In the genomic region with DNA sequence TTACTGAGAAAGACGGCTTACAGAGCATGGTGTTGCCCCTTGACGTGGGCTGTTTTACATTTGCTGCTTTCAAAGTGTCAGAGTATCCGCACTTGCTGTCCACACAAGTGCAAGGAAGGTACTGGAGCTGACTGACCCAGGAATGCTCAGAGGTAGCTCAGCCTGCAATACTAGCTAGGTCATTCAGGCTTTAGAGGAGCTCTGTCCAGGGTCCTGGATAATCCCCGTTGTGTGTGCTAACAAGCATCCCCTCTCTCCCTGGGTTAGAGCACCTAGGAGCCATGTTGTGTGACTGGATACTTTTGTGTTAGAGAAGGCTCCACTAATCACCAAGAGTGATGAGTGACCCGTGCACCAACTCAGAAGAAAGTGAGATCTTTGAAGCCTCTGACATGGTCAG, we compare ENCODE assay signal across 13 mouse cellular contexts.
DNase-seq lines count a peak whose midpoint lies in the region; ATAC-seq and TF ChIP-seq lines count a peak whose summit lies in the region.
"Had no signal": no experiment of that assay in that cellular context is flagged by ENCODE, and none has a peak within 500 bp of the region (broad histone marks: within the 10 kb centered on the region; RNA-seq: fewer than 3 reads in every experiment).

No protein-coding gene starts in this region.

- no peak for ATAC-seq in lung, postnatal 0 days
- ATAC-seq: forebrain, embryonic 13.5 days had no signal

- no peaks in the 10 kb centered on the region for H3K9me3 ChIP-seq in heart, embryonic 10.5 days
- H3K9me3 ChIP-seq in lung, postnatal 0 days (ENCODE audit: low read length) = no peaks in the 10 kb centered on the region
- H3K9me3 ChIP-seq: forebrain, embryonic 13.5 days; heart, embryonic 13.5 days; neural tube, embryonic 13.5 days had no signal

- H3K27ac ChIP-seq in heart, embryonic 10.5 days = no peak overlapping the region
- no peak overlapping the region for H3K27ac ChIP-seq in lung, postnatal 0 days (ENCODE audit: low read length)
- H3K27ac ChIP-seq: forebrain, embryonic 13.5 days; heart, embryonic 13.5 days; neural tube, embryonic 13.5 days had no signal

- H3K4me3 ChIP-seq in heart, embryonic 10.5 days = no peak overlapping the region
- H3K4me3 ChIP-seq in lung, postnatal 0 days (ENCODE audit: low read depth, low read length) = no peak overlapping the region
- H3K4me3 ChIP-seq: forebrain, embryonic 13.5 days; heart, embryonic 13.5 days; neural tube, embryonic 13.5 days had no signal

- WGBS in heart, embryonic 10.5 days = 28% methylated on average over 5 of the region's 5 CpGs
- 26% methylated on average over 5 of the region's 5 CpGs for WGBS in lung, postnatal 0 days

- TF ChIP-seq EP300 in lung, postnatal 0 days (IDR thresholded peaks at IDR 0.05) = no peak

- TF ChIP-seq CTCF in lung, postnatal 0 days (IDR thresholded peaks at IDR 0.05) = no peak

- no peaks in the 10 kb centered on the region for H3K36me3 ChIP-seq in heart, embryonic 10.5 days
- no peaks in the 10 kb centered on the region for H3K36me3 ChIP-seq in lung, postnatal 0 days (ENCODE audit: insufficient read depth, low read length)
- H3K36me3 ChIP-seq: heart, embryonic 13.5 days; neural tube, embryonic 13.5 days had no signal

- no peak overlapping the region for H3K4me2 ChIP-seq in lung, postnatal 0 days (replicated peaks; ENCODE audit: low read depth, low read length)
- H3K4me2 ChIP-seq: forebrain, embryonic 13.5 days; heart, embryonic 13.5 days; neural tube, embryonic 13.5 days had no signal

- H3K9ac ChIP-seq in lung, postnatal 0 days (replicated peaks; ENCODE audit: low read depth) = no peak overlapping the region
- H3K9ac ChIP-seq: forebrain, embryonic 13.5 days; heart, embryonic 13.5 days; neural tube, embryonic 13.5 days had no signal

- peak; percentile 76 for DNase-seq in heart, embryonic 10.5 days (ENCODE audit: low spot score)
- DNase-seq in heart, postnatal 25 days (ENCODE audit: low spot score) = no peak
- peak; percentile 39 for DNase-seq in lung, postnatal 0 days (ENCODE audit: low spot score)
- DNase-seq in lung, adult 18-20 months = no peak
- DNase-seq in ZHBTc4 (ENCODE audit: low read depth, low spot score) = peak; percentile 62
- peak; percentile 76 for DNase-seq in mesoderm, embryonic 11.5 days (ENCODE audit: low read depth, low spot score)
- DNase-seq in cerebellum, adult 9-10 months = no peak
- DNase-seq in thymus, postnatal 25 days = no peak
- DNase-seq: cerebellum, postnatal 25 days; thymus, adult 18-20 months had no signal

- H3K27me3 ChIP-seq in heart, embryonic 10.5 days (ENCODE audit: insufficient read depth, poor library complexity, severe bottlenecking) = no peaks in the 10 kb centered on the region
- H3K27me3 ChIP-seq in lung, postnatal 0 days (replicated peaks; ENCODE audit: insufficient read depth, low read length) = no peaks in the 10 kb centered on the region
- H3K27me3 ChIP-seq: forebrain, embryonic 13.5 days; heart, embryonic 13.5 days; neural tube, embryonic 13.5 days had no signal

- intact Hi-C loops in heart, postnatal 25 days (cut with DNase I) = no loop called here

- no peaks in the 10 kb centered on the region for H3K4me1 ChIP-seq in heart, embryonic 10.5 days
- H3K4me1 ChIP-seq in lung, postnatal 0 days (ENCODE audit: insufficient read depth, low read depth, low read length) = no peaks in the 10 kb centered on the region
- H3K4me1 ChIP-seq: heart, embryonic 13.5 days; neural tube, embryonic 13.5 days had no signal

Comparison
In these comparisons a context has a peak if more than half of its experiments do, and no peak if none do; other contexts are left out.
1. DNase-seq: peak in heart, embryonic 10.5 days (single experiment), lung, postnatal 0 days (single experiment), ZHBTc4 (single experiment) and mesoderm, embryonic 11.5 days (single experiment); none in heart, postnatal 25 days (single experiment), lung, adult 18-20 months (0 of 2), cerebellum, adult 9-10 months (single experiment) and thymus, postnatal 25 days (single experiment).